Mouse (Mus musculus): ENCODE data around the gene Fgfr2. TPM values are rescaled to one million over a fixed set of nuclear protein-coding genes. Genes with fewer than 3 reads are reported as not detected.
A peak's percentile ranks its signal among the peaks of the same experiment; 100 is the strongest.

Gene Fgfr2
- total and polyA plus RNA-seq, 2 experiments from 2014 or later: 17.1 to 47.6 TPM

DNA sequence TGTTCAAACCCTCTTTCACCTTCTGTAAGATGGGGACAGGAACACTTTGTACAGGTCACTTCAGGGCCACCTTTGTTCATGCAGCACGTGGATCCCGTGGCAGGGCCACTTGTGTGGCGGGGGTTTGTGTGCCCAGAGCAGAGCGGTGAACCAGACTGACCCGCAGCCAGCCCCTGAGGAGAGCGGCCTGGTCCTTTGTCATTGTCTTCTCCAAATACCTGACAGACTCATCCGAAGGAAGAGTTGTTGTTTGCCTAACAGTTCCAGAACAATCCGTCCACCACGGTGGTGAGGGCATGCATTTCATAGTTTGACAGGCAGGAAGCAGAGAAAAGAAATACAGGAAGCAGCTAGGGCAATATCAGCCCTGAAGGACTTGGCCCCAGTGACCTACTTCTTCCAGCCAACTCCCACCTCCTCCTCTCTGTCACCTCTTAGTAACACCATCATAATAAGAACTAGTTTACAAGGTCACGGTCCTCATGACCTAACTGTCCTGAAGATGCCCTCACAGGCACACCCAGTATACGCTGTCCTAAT lies 2365.8 kb downstream of the Fgfr2 start:
- WGBS: 85% methylated on average over 11 of the region's 11 CpGs
- Histone ChIP-seq H3K36me3 (ENCODE audit: insufficient read depth) (peaks cover 64% of the 10 kb centered on the region), H3K4me2 (ENCODE audit: low read depth) (no peak overlapping the region), H3K27ac (ENCODE audit: low read depth, low read length) (no peak overlapping the region), H3K9ac (no peak overlapping the region), H3K4me3 (ENCODE audit: low read depth, low read length) (no peak overlapping the region), H3K9me3 (ENCODE audit: low read length) (no peaks in the 10 kb centered on the region), H3K27me3 (ENCODE audit: insufficient read depth, low read length) (no peaks in the 10 kb centered on the region), H3K4me1 (ENCODE audit: insufficient read depth) (no peaks in the 10 kb centered on the region)
- ATAC-seq (no peak), DNase-seq (no peak)
- TF ChIP-seq CTCF (IDR thresholded peaks at IDR 0.05; ENCODE audit: low read depth): no peak

GRCm38 (mm10) chr7:130756343-130756835 lies 2366.8 kb downstream of the Fgfr2 start:
- peaks cover 72% of the 10 kb centered on the region for H3K36me3 ChIP-seq (ENCODE audit: insufficient read depth)

DNA sequence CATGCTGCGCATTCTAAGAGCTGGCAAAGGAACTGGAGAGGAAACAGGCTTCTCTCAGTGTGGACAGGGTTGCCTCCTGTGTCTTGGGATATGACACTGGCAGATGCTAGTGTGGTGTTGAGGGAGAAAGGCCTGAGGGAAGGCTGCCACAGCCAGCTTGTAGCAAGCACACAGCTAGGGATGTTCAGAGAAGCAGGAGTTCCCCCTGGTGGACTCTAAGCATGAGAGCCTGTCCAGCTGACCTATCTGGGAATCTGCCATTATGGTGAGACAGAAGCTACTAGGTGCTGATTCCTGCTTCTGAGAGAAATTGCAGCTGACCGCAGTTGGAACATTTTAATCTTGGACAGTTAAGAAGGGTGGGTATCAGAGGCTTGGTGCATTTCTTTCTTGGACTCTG lies 2368.4 kb downstream of the Fgfr2 start:
- DNase-seq (peak; percentile 33), ATAC-seq (0 out of 2 replicates have a peak, but pooled peaks have one; percentile 24)
- 86% methylated on average over 2 of the region's 2 CpGs for WGBS
- H3K9ac ChIP-seq: no peak overlapping the region
- H3K9me3 ChIP-seq (ENCODE audit: low read length): no peaks in the 10 kb centered on the region
- no peak overlapping the region for H3K4me3 ChIP-seq (ENCODE audit: low read depth, low read length)
- TF ChIP-seq CTCF (IDR thresholded peaks at IDR 0.05; ENCODE audit: low read depth): peak; percentile 60
- peaks cover 59% of the 10 kb centered on the region for H3K36me3 ChIP-seq (ENCODE audit: insufficient read depth)
- no peaks in the 10 kb centered on the region for H3K27me3 ChIP-seq (ENCODE audit: insufficient read depth, low read length)
- H3K4me2 ChIP-seq (ENCODE audit: low read depth): no peak overlapping the region
- no peak overlapping the region for H3K27ac ChIP-seq (ENCODE audit: low read depth, low read length)
- H3K4me1 ChIP-seq (ENCODE audit: insufficient read depth): peaks cover 8% of the 10 kb centered on the region

More at GRCm38 (mm10) chr7:130756343-130756835, 2366.8 kb downstream of the Fgfr2 start:
- Histone ChIP-seq H3K4me3 (ENCODE audit: low read depth, low read length) (no peak overlapping the region), H3K4me1 (ENCODE audit: insufficient read depth) (no peaks in the 10 kb centered on the region), H3K9me3 (ENCODE audit: low read length) (no peaks in the 10 kb centered on the region), H3K9ac (no peak overlapping the region), H3K27ac (ENCODE audit: low read depth, low read length) (no peak overlapping the region), H3K27me3 (ENCODE audit: insufficient read depth, low read length) (no peaks in the 10 kb centered on the region), H3K4me2 (ENCODE audit: low read depth) (no peak overlapping the region)
- TF ChIP-seq CTCF (IDR thresholded peaks at IDR 0.05; ENCODE audit: low read depth): no peak
- ATAC-seq (no peak), DNase-seq (no peak)
- 85% methylated on average over 7 of the region's 7 CpGs for WGBS

GRCm38 (mm10) chr7:130751678-130752077 lies 2371.5 kb downstream of the Fgfr2 start:
- Histone ChIP-seq H3K9ac (no peak overlapping the region), H3K4me1 (ENCODE audit: insufficient read depth) (peaks cover 9% of the 10 kb centered on the region), H3K27me3 (ENCODE audit: insufficient read depth, low read length) (no peaks in the 10 kb centered on the region), H3K4me3 (ENCODE audit: low read depth, low read length) (no peak overlapping the region), H3K36me3 (ENCODE audit: insufficient read depth) (peaks cover 49% of the 10 kb centered on the region), H3K4me2 (ENCODE audit: low read depth) (no peak overlapping the region), H3K27ac (ENCODE audit: low read depth, low read length) (peak overlapping the region; percentile 73; the same call in 1 of the 2 replicates), H3K9me3 (ENCODE audit: low read length) (no peaks in the 10 kb centered on the region)
- DNase-seq (no peak), ATAC-seq (no peak)
- TF ChIP-seq CTCF (IDR thresholded peaks at IDR 0.05; ENCODE audit: low read depth): no peak
- 67% methylated on average over 9 of the region's 9 CpGs for WGBS

DNA sequence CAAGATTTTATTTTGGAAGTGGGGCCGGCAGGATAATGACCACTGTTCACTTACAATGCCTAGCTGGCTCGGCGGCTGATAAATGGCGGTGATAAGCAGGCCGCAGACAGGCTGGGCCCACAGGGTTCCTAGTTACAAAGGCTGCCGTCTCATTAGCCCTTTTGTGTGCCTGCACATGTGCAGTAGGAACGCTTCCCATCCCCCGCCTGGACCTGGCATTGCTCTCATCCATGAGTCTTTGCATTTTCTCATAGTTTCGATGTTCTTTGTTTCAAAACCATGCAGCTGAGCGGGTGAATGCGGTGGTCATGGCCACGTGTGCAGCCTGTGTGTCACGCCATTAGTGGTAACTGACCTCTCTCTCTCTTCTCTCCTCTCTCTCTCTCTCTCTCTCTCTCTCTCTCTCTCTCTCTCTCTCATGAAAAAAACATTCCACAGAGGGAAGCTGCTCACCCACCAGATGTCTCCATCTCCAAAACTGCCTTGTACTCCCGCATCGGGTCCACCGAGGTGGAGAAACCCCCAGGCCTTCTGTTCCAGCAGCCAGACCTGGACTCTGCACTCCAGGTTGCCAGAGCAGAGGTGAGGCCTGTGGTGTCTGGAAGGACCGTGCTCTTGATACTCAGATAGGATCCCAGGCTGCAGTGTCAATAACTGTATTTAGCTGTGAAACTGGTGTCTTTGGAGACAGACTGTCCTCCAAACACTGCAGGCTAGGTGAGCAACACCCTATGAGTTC lies 2372.2 kb downstream of the Fgfr2 start:
- peak; percentile 73 for DNase-seq
- WGBS: 12% methylated on average over 17 of the region's 17 CpGs
- Histone ChIP-seq H3K27me3 (ENCODE audit: insufficient read depth, low read length) (no peaks in the 10 kb centered on the region), H3K9ac (no peak overlapping the region), H3K4me1 (ENCODE audit: insufficient read depth) (peaks cover 9% of the 10 kb centered on the region), H3K4me2 (ENCODE audit: low read depth) (no peak overlapping the region), H3K27ac (ENCODE audit: low read depth, low read length) (peak overlapping the region; percentile 73), H3K36me3 (ENCODE audit: insufficient read depth) (peaks cover 54% of the 10 kb centered on the region), H3K4me3 (ENCODE audit: low read depth, low read length) (no peak overlapping the region), H3K9me3 (ENCODE audit: low read length) (no peaks in the 10 kb centered on the region)
- peak; percentile 84 for ATAC-seq
- TF ChIP-seq CTCF (IDR thresholded peaks at IDR 0.05; ENCODE audit: low read depth): no peak

- Histone ChIP-seq H3K4me1 (ENCODE audit: insufficient read depth) (peaks cover 9% of the 10 kb centered on the region), H3K36me3 (ENCODE audit: insufficient read depth) (peaks cover 64% of the 10 kb centered on the region), H3K27ac (ENCODE audit: low read depth, low read length) (no peak overlapping the region)
Observed at GRCm38 (mm10) chr7:130749165-130749564, 2374.0 kb downstream of the Fgfr2 start.

More at GRCm38 (mm10) chr7:130749165-130749564, 2374.0 kb downstream of the Fgfr2 start:
- H3K4me3 ChIP-seq (ENCODE audit: low read depth, low read length): no peak overlapping the region
- no peak overlapping the region for H3K4me2 ChIP-seq (ENCODE audit: low read depth)
- H3K27me3 ChIP-seq (ENCODE audit: insufficient read depth, low read length): no peaks in the 10 kb centered on the region
- DNase-seq (no peak), ATAC-seq (no peak)
- no peak overlapping the region for H3K9ac ChIP-seq
- no peaks in the 10 kb centered on the region for H3K9me3 ChIP-seq (ENCODE audit: low read length)
- 89% methylated on average over 4 of the region's 4 CpGs for WGBS
- TF ChIP-seq CTCF (IDR thresholded peaks at IDR 0.05; ENCODE audit: low read depth): peak; percentile 32; the same call in 1 of the 2 replicates

All from forebrain, postnatal 0 days (tissue).